Comparison of ENCODE assay signal across 12 mouse cellular contexts in genomic region chr17:48771721-48772320, GRCm38 (mm10).
DNase-seq lines count a peak whose midpoint lies in the region; ATAC-seq and TF ChIP-seq lines count a peak whose summit lies in the region.
"Had no signal": no experiment of that assay in that cellular context is flagged by ENCODE, and none has a peak within 500 bp of the region (broad histone marks: within the 10 kb centered on the region; RNA-seq: fewer than 3 reads in every experiment).

No protein-coding gene starts in this region.

- no peaks in the 10 kb centered on the region for H3K27me3 ChIP-seq in hindbrain, embryonic 12.5 days
- no peaks in the 10 kb centered on the region for H3K27me3 ChIP-seq in neural tube, embryonic 15.5 days (replicated peaks)
- 0 out of 2 replicates have a peak, but pooled peaks cover 6% of the 10 kb centered on the region for H3K27me3 ChIP-seq in heart, embryonic 10.5 days (ENCODE audit: insufficient read depth, poor library complexity, severe bottlenecking)
- no peaks in the 10 kb centered on the region for H3K27me3 ChIP-seq in liver, postnatal 0 days (ENCODE audit: insufficient read depth, low read length)
- H3K27me3 ChIP-seq: embryonic facial prominence, embryonic 13.5 days; lung, embryonic 15.5 days had no signal

- WGBS in hindbrain, embryonic 12.5 days = 52% methylated on average over 13 of the region's 13 CpGs
- 26% methylated on average over 13 of the region's 13 CpGs for WGBS in neural tube, embryonic 15.5 days
- 85% methylated on average over 13 of the region's 13 CpGs for WGBS in heart, embryonic 10.5 days
- WGBS in liver, postnatal 0 days (ENCODE audit: insufficient replicate concordance) = 79% methylated on average over 13 of the region's 13 CpGs

- no peak overlapping the region for H3K9ac ChIP-seq in hindbrain, embryonic 12.5 days
- H3K9ac ChIP-seq in neural tube, embryonic 15.5 days (replicated peaks) = no peak overlapping the region
- H3K9ac ChIP-seq in liver, postnatal 0 days (replicated peaks) = no peak overlapping the region
- H3K9ac ChIP-seq: embryonic facial prominence, embryonic 13.5 days; lung, embryonic 15.5 days had no signal

- no peak overlapping the region; the same call in 1 of the 2 replicates for H3K27ac ChIP-seq in hindbrain, embryonic 12.5 days
- H3K27ac ChIP-seq in neural tube, embryonic 15.5 days (replicated peaks) = peak overlapping the region; percentile 66
- H3K27ac ChIP-seq in heart, embryonic 10.5 days = no peak overlapping the region
- no peak overlapping the region for H3K27ac ChIP-seq in liver, postnatal 0 days (ENCODE audit: low read depth)
- H3K27ac ChIP-seq: embryonic facial prominence, embryonic 13.5 days; lung, embryonic 15.5 days had no signal

- H3K4me2 ChIP-seq in hindbrain, embryonic 12.5 days (replicated peaks) = no peak overlapping the region
- H3K4me2 ChIP-seq in neural tube, embryonic 15.5 days = peak overlapping the region; percentile 13; the same call in 1 of the 2 replicates
- H3K4me2 ChIP-seq in liver, postnatal 0 days (ENCODE audit: low read depth, low read length) = no peak overlapping the region
- H3K4me2 ChIP-seq: embryonic facial prominence, embryonic 13.5 days; lung, embryonic 15.5 days had no signal

- TF ChIP-seq EP300 in liver, postnatal 0 days (IDR thresholded peaks at IDR 0.05; ENCODE audit: low read depth) = no peak

- peak; percentile 2 for DNase-seq in cerebellum, adult 9-10 months
- DNase-seq in cerebellum, postnatal 10 days = no peak
- DNase-seq in layer of hippocampus, postnatal 36 days = peak; percentile 58 to 63
- no peak for DNase-seq in heart, embryonic 10.5 days (ENCODE audit: low spot score)
- DNase-seq in liver, postnatal 0 days = no peak
- DNase-seq in gastrocnemius, postnatal 10 days = no peak
- DNase-seq: cerebellum, adult 11-12 months; gastrocnemius, postnatal 36 days had no signal

- H3K4me1 ChIP-seq in hindbrain, embryonic 12.5 days = peaks cover 46% of the 10 kb centered on the region
- peaks cover 53% of the 10 kb centered on the region for H3K4me1 ChIP-seq in neural tube, embryonic 15.5 days
- H3K4me1 ChIP-seq in heart, embryonic 10.5 days = peaks cover 16% of the 10 kb centered on the region; the same call in 1 of the 2 replicates
- H3K4me1 ChIP-seq in liver, postnatal 0 days (ENCODE audit: insufficient read depth) = no peaks in the 10 kb centered on the region
- H3K4me1 ChIP-seq: lung, embryonic 15.5 days had no signal

- peak; percentile 60 for ATAC-seq in hindbrain, embryonic 12.5 days (ENCODE audit: low FRiP score)
- ATAC-seq in neural tube, embryonic 15.5 days (ENCODE audit: low FRiP score) = peak; percentile 76
- no peak for ATAC-seq in liver, postnatal 0 days

- H3K36me3 ChIP-seq in hindbrain, embryonic 12.5 days = no peaks in the 10 kb centered on the region
- no peaks in the 10 kb centered on the region for H3K36me3 ChIP-seq in neural tube, embryonic 15.5 days
- no peaks in the 10 kb centered on the region for H3K36me3 ChIP-seq in heart, embryonic 10.5 days
- no peaks in the 10 kb centered on the region for H3K36me3 ChIP-seq in liver, postnatal 0 days (replicated peaks; ENCODE audit: insufficient read depth, low read length)
- H3K36me3 ChIP-seq: embryonic facial prominence, embryonic 13.5 days; lung, embryonic 15.5 days had no signal

- no peak overlapping the region for H3K4me3 ChIP-seq in hindbrain, embryonic 12.5 days
- H3K4me3 ChIP-seq in neural tube, embryonic 15.5 days (replicated peaks) = no peak overlapping the region
- H3K4me3 ChIP-seq in heart, embryonic 10.5 days = no peak overlapping the region
- no peak overlapping the region for H3K4me3 ChIP-seq in liver, postnatal 0 days (ENCODE audit: low read depth, low read length)
- H3K4me3 ChIP-seq: embryonic facial prominence, embryonic 13.5 days; lung, embryonic 15.5 days had no signal

- TF ChIP-seq CTCF in liver, postnatal 0 days (IDR thresholded peaks at IDR 0.05; ENCODE audit: low read depth) = no peak

- H3K9me3 ChIP-seq in hindbrain, embryonic 12.5 days (replicated peaks) = no peaks in the 10 kb centered on the region
- no peaks in the 10 kb centered on the region for H3K9me3 ChIP-seq in neural tube, embryonic 15.5 days (replicated peaks)
- no peaks in the 10 kb centered on the region for H3K9me3 ChIP-seq in heart, embryonic 10.5 days
- H3K9me3 ChIP-seq in liver, postnatal 0 days (ENCODE audit: low read length) = no peaks in the 10 kb centered on the region
- H3K9me3 ChIP-seq: embryonic facial prominence, embryonic 13.5 days; lung, embryonic 15.5 days had no signal

Comparison
In these comparisons a context has a peak if more than half of its experiments do, and no peak if none do; other contexts are left out.
1. DNase-seq: peak in cerebellum, adult 9-10 months (single experiment) and layer of hippocampus, postnatal 36 days (2 of 2); none in cerebellum, postnatal 10 days (0 of 2), heart, embryonic 10.5 days (single experiment), liver, postnatal 0 days (single experiment) and gastrocnemius, postnatal 10 days (single experiment).